Mouse (Mus musculus): Measurements from ENCODE around the gene Fam221a. TPM values are rescaled to one million over a fixed set of nuclear protein-coding genes. Genes with fewer than 3 reads are reported as not detected.

Gene Fam221a
- polyA plus RNA-seq, 1 experiment from 2014 or later, result 5.5 TPM

GRCm38 (mm10) chr6:49326846-49327245 is 40.7 kb upstream of the Fam221a start:
- no peak for ATAC-seq (replicated peaks; ENCODE audit: low FRiP score)
- WGBS, result 86% methylated on average over 3 of the region's 3 CpGs

GRCm38 (mm10) chr6:49331369-49332059 is 36.0 kb upstream of the Fam221a start:
- WGBS, result 79% methylated on average over 5 of the region's 5 CpGs

More at GRCm38 (mm10) chr6:49326846-49327245, 40.7 kb upstream of the Fam221a start:
- DNase-seq (ENCODE audit: low spot score), result no peak
- Histone ChIP-seq H3K4me1 (replicated peaks; ENCODE audit: control insufficient read depth, insufficient read depth, low read length) (no peaks in the 10 kb centered on the region), H3K27ac (ENCODE audit: low read depth, low read length) (no peak overlapping the region), H3K9me3 (ENCODE audit: control insufficient read depth, low read length) (no peaks in the 10 kb centered on the region), H3K4me2 (ENCODE audit: low read depth, low read length, severe bottlenecking) (no peak overlapping the region), H3K27me3 (ENCODE audit: control insufficient read depth, insufficient read depth, low read length) (no peaks in the 10 kb centered on the region), H3K36me3 (ENCODE audit: control insufficient read depth, insufficient read depth, low read length) (no peaks in the 10 kb centered on the region), H3K4me3 (ENCODE audit: low read depth, low read length) (no peak overlapping the region), H3K9ac (ENCODE audit: low read length) (no peak overlapping the region)

GRCm38 (mm10) chr6:49332060-49332370 is 35.5 kb upstream of the Fam221a start:
- Histone ChIP-seq H3K4me2 (ENCODE audit: low read depth, low read length, severe bottlenecking) (no peak overlapping the region), H3K27me3 (ENCODE audit: control insufficient read depth, insufficient read depth, low read length) (no peaks in the 10 kb centered on the region), H3K36me3 (ENCODE audit: control insufficient read depth, insufficient read depth, low read length) (no peaks in the 10 kb centered on the region), H3K27ac (ENCODE audit: low read depth, low read length) (no peak overlapping the region), H3K9me3 (ENCODE audit: control insufficient read depth, low read length) (no peaks in the 10 kb centered on the region), H3K4me3 (ENCODE audit: low read depth, low read length) (no peak overlapping the region), H3K4me1 (replicated peaks; ENCODE audit: control insufficient read depth, insufficient read depth, low read length) (no peaks in the 10 kb centered on the region), H3K9ac (ENCODE audit: low read length) (no peak overlapping the region)
- no peak for ATAC-seq (replicated peaks; ENCODE audit: low FRiP score)
- 72% methylated on average over 13 of the region's 13 CpGs for WGBS
- DNase-seq (ENCODE audit: low spot score), result no peak

More at GRCm38 (mm10) chr6:49331369-49332059, 36.0 kb upstream of the Fam221a start:
- no peak overlapping the region for H3K27ac ChIP-seq (ENCODE audit: low read depth, low read length)
- H3K4me2 ChIP-seq (ENCODE audit: low read depth, low read length, severe bottlenecking), result no peak overlapping the region
- H3K9me3 ChIP-seq (ENCODE audit: control insufficient read depth, low read length), result no peaks in the 10 kb centered on the region
- ATAC-seq (replicated peaks; ENCODE audit: low FRiP score) (no peak), DNase-seq (ENCODE audit: low spot score) (no peak)
- no peak overlapping the region for H3K9ac ChIP-seq (ENCODE audit: low read length)
- no peaks in the 10 kb centered on the region for H3K27me3 ChIP-seq (ENCODE audit: control insufficient read depth, insufficient read depth, low read length)
- no peaks in the 10 kb centered on the region for H3K4me1 ChIP-seq (replicated peaks; ENCODE audit: control insufficient read depth, insufficient read depth, low read length)
- H3K36me3 ChIP-seq (ENCODE audit: control insufficient read depth, insufficient read depth, low read length), result no peaks in the 10 kb centered on the region
- no peak overlapping the region for H3K4me3 ChIP-seq (ENCODE audit: low read depth, low read length)

- Histone ChIP-seq H3K4me1 (replicated peaks; ENCODE audit: control insufficient read depth, insufficient read depth, low read length) (no peaks in the 10 kb centered on the region), H3K27me3 (ENCODE audit: control insufficient read depth, insufficient read depth, low read length) (no peaks in the 10 kb centered on the region), H3K36me3 (ENCODE audit: control insufficient read depth, insufficient read depth, low read length) (no peaks in the 10 kb centered on the region), H3K9me3 (ENCODE audit: control insufficient read depth, low read length) (no peaks in the 10 kb centered on the region), H3K27ac (ENCODE audit: low read depth, low read length) (no peak overlapping the region), H3K4me2 (ENCODE audit: low read depth, low read length, severe bottlenecking) (no peak overlapping the region), H3K4me3 (ENCODE audit: low read depth, low read length) (no peak overlapping the region), H3K9ac (ENCODE audit: low read length) (no peak overlapping the region)
- no peak for DNase-seq (ENCODE audit: low spot score)
- 14% methylated on average over 9 of the region's 9 CpGs for WGBS
- 0 out of 2 replicates have a peak, but pooled peaks have one; percentile 24 for ATAC-seq (replicated peaks; ENCODE audit: low FRiP score)
These were observed 29.0 kb upstream of the Fam221a start for GRCm38 (mm10) chr6:49338566-49338965.

GRCm38 (mm10) chr6:49339145-49339544 is 28.4 kb upstream of the Fam221a start:
- no peaks in the 10 kb centered on the region for H3K36me3 ChIP-seq (ENCODE audit: control insufficient read depth, insufficient read depth, low read length)
- 44% methylated on average over 6 of the region's 6 CpGs for WGBS
- no peak overlapping the region for H3K4me3 ChIP-seq (ENCODE audit: low read depth, low read length)
- no peaks in the 10 kb centered on the region for H3K9me3 ChIP-seq (ENCODE audit: control insufficient read depth, low read length)
- DNase-seq (ENCODE audit: low spot score) (no peak), ATAC-seq (replicated peaks; ENCODE audit: low FRiP score) (no peak)
- no peak overlapping the region for H3K4me2 ChIP-seq (ENCODE audit: low read depth, low read length, severe bottlenecking)
- H3K27ac ChIP-seq (ENCODE audit: low read depth, low read length), result no peak overlapping the region
- H3K9ac ChIP-seq (ENCODE audit: low read length), result no peak overlapping the region
- no peaks in the 10 kb centered on the region for H3K27me3 ChIP-seq (ENCODE audit: control insufficient read depth, insufficient read depth, low read length)
- no peaks in the 10 kb centered on the region for H3K4me1 ChIP-seq (replicated peaks; ENCODE audit: control insufficient read depth, insufficient read depth, low read length)

GRCm38 (mm10) chr6:49343737-49344469 is 23.6 kb upstream of the Fam221a start:
- 76% methylated on average over 14 of the region's 14 CpGs for WGBS
- H3K4me2 ChIP-seq (ENCODE audit: low read depth, low read length, severe bottlenecking), result no peak overlapping the region
- H3K4me3 ChIP-seq (ENCODE audit: low read depth, low read length), result no peak overlapping the region
- ATAC-seq (replicated peaks; ENCODE audit: low FRiP score) (no peak), DNase-seq (ENCODE audit: low spot score) (no peak)
- H3K27me3 ChIP-seq (ENCODE audit: control insufficient read depth, insufficient read depth, low read length), result no peaks in the 10 kb centered on the region
- H3K9me3 ChIP-seq (ENCODE audit: control insufficient read depth, low read length), result no peaks in the 10 kb centered on the region
- no peaks in the 10 kb centered on the region for H3K4me1 ChIP-seq (replicated peaks; ENCODE audit: control insufficient read depth, insufficient read depth, low read length)
- no peak overlapping the region for H3K9ac ChIP-seq (ENCODE audit: low read length)
- H3K27ac ChIP-seq (ENCODE audit: low read depth, low read length), result no peak overlapping the region
- H3K36me3 ChIP-seq (ENCODE audit: control insufficient read depth, insufficient read depth, low read length), result no peaks in the 10 kb centered on the region

GRCm38 (mm10) chr6:49349826-49350225 is 17.7 kb upstream of the Fam221a start:
- H3K4me3 ChIP-seq (ENCODE audit: low read depth, low read length), result no peak overlapping the region
- ATAC-seq (replicated peaks; ENCODE audit: low FRiP score) (no peak), DNase-seq (ENCODE audit: low spot score) (no peak)
- H3K4me1 ChIP-seq (replicated peaks; ENCODE audit: control insufficient read depth, insufficient read depth, low read length), result no peaks in the 10 kb centered on the region
- H3K27me3 ChIP-seq (ENCODE audit: control insufficient read depth, insufficient read depth, low read length), result no peaks in the 10 kb centered on the region
- WGBS, result 91% methylated on average over 7 of the region's 7 CpGs
- no peak overlapping the region for H3K4me2 ChIP-seq (ENCODE audit: low read depth, low read length, severe bottlenecking)
- H3K9ac ChIP-seq (ENCODE audit: low read length), result no peak overlapping the region
- no peaks in the 10 kb centered on the region; the same call in 1 of the 2 replicates for H3K9me3 ChIP-seq (ENCODE audit: control insufficient read depth, low read length)
- no peaks in the 10 kb centered on the region for H3K36me3 ChIP-seq (ENCODE audit: control insufficient read depth, insufficient read depth, low read length)
- no peak overlapping the region for H3K27ac ChIP-seq (ENCODE audit: low read depth, low read length)

GRCm38 (mm10) chr6:49354613-49355012 is 12.9 kb upstream of the Fam221a start:
- Histone ChIP-seq H3K4me3 (ENCODE audit: low read depth, low read length) (no peak overlapping the region), H3K27ac (ENCODE audit: low read depth, low read length) (no peak overlapping the region), H3K4me1 (replicated peaks; ENCODE audit: control insufficient read depth, insufficient read depth, low read length) (no peaks in the 10 kb centered on the region), H3K4me2 (ENCODE audit: low read depth, low read length, severe bottlenecking) (no peak overlapping the region), H3K9me3 (ENCODE audit: control insufficient read depth, low read length) (no peaks in the 10 kb centered on the region; the same call in 1 of the 2 replicates), H3K9ac (ENCODE audit: low read length) (no peak overlapping the region), H3K36me3 (ENCODE audit: control insufficient read depth, insufficient read depth, low read length) (no peaks in the 10 kb centered on the region), H3K27me3 (ENCODE audit: control insufficient read depth, insufficient read depth, low read length) (no peaks in the 10 kb centered on the region)
- WGBS, result 95% methylated on average over 3 of the region's 3 CpGs
- ATAC-seq (replicated peaks; ENCODE audit: low FRiP score) (no peak), DNase-seq (ENCODE audit: low spot score) (no peak)
